Mouse (Mus musculus) adrenal gland, postnatal 36 days (tissue): ENCODE results near the gene Zmynd19. TPM values are rescaled to one million over a fixed set of nuclear protein-coding genes. Genes with fewer than 3 reads are reported as not detected.

Source experiments
- DNase-seq, 2 experiments: peaks; one replicate each; pipeline ENCODE4 v3.0.0; 2021; ENCODE audit warnings: mixed read lengths in 1 of 2
- total RNA-seq, 2 experiments: library from RNA; stranded (reverse); gene quantifications; 2 replicates each; pipeline ENCODE4 v1.2.3; 2021

Gene Zmynd19
- total RNA-seq, 2 experiments from 2014 or later: 25.2 to 29.5 TPM

- DNase-seq: peak; percentile 95
Observed at GRCm38 (mm10) chr2:24935057-24935796, 14.4 kb upstream of the Zmynd19 start, which contains the start of gene Arrdc1. Gene Arrdc1 (minus strand): TSS chr2:24935252.

- no peak for DNase-seq
Observed at GRCm38 (mm10) chr2:24942092-24942491, 7.5 kb upstream of the Zmynd19 start.

GRCm38 (mm10) chr2:24944304-24944703 is 5.3 kb upstream of the Zmynd19 start:
- DNase-seq: peak; percentile 17 to 57

GRCm38 (mm10) chr2:24950189-24950535 is 570 bp downstream of the Zmynd19 start:
- peak in 1 of 2 experiments; percentile 38 for DNase-seq

- DNase-seq: no peak
Observed at GRCm38 (mm10) chr2:24952537-24953055, 3.0 kb downstream of the Zmynd19 start.

- DNase-seq: peak; percentile 53 to 71
Observed at GRCm38 (mm10) chr2:24960910-24961309, 11.3 kb downstream of the Zmynd19 start.

- DNase-seq: peak; percentile 88 to 90
Observed at GRCm38 (mm10) chr2:24962304-24963000, 12.9 kb downstream of the Zmynd19 start, which contains the start of gene Dph7. Gene Dph7 (plus strand): TSS chr2:24962400.

- peak in 1 of 2 experiments; percentile 11 for DNase-seq
Observed at GRCm38 (mm10) chr2:24970386-24970785, 20.8 kb downstream of the Zmynd19 start.

GRCm38 (mm10) chr2:24974452-24974851 is 24.9 kb downstream of the Zmynd19 start:
- DNase-seq: peak; percentile 30 to 41

GRCm38 (mm10) chr2:24974906-24975703 is 25.5 kb downstream of the Zmynd19 start, which contains the start of gene Mrpl41:
Gene Mrpl41 (minus strand): TSS chr2:24975098.
- peak; percentile 98 to 99 for DNase-seq

GRCm38 (mm10) chr2:24975704-24976297 is 26.2 kb downstream of the Zmynd19 start, which contains the start of gene Pnpla7:
Gene Pnpla7 (plus strand): TSS chr2:24976033.
- DNase-seq: peak; percentile 91

GRCm38 (mm10) chr2:24976960-24977359 is 27.4 kb downstream of the Zmynd19 start:
- no peak for DNase-seq

GRCm38 (mm10) chr2:24987762-24988161 is 38.2 kb downstream of the Zmynd19 start:
- DNase-seq: no peak

- peak; percentile 67 to 71 for DNase-seq
Observed at GRCm38 (mm10) chr2:24995332-24995731, 45.7 kb downstream of the Zmynd19 start.

- DNase-seq: peak; percentile 84 to 91
Observed at GRCm38 (mm10) chr2:24996471-24996870, 46.9 kb downstream of the Zmynd19 start.

- DNase-seq: peak; percentile 59 to 73
Observed at GRCm38 (mm10) chr2:25000544-25001235, 51.1 kb downstream of the Zmynd19 start.

GRCm38 (mm10) chr2:25003946-25004786 is 54.6 kb downstream of the Zmynd19 start:
- DNase-seq: no peak

- no peak for DNase-seq
Observed at GRCm38 (mm10) chr2:25006767-25007166, 57.2 kb downstream of the Zmynd19 start.

- DNase-seq: peak in 1 of 2 experiments; percentile 15
Observed at GRCm38 (mm10) chr2:25008250-25008649, 58.7 kb downstream of the Zmynd19 start.
